Mouse (Mus musculus): ENCODE measurements around the gene Vav3.

- no peak for TF ChIP-seq CTCF (IDR thresholded peaks at IDR 0.05; ENCODE audit: control insufficient read depth, insufficient read depth, insufficient read length)
- TF ChIP-seq MAX (IDR thresholded peaks at IDR 0.05), result no peak
Measured at GRCm38 (mm10) chr3:109311172-109311824, 29.2 kb upstream of the Vav3 start.

All from C2C12 (cell line).